Mouse (Mus musculus) right cerebral cortex, adult 2 months (tissue): ENCODE data around the gene Prl7a1.

ENCODE experiments used
- DNase-seq, 2 experiments: peaks; one replicate each; pipeline ENCODE4 v3.0.0; 2021 to 2022; ENCODE audit warnings: low spot score in 2 of 2

The Prl7a1 gene

DNA sequence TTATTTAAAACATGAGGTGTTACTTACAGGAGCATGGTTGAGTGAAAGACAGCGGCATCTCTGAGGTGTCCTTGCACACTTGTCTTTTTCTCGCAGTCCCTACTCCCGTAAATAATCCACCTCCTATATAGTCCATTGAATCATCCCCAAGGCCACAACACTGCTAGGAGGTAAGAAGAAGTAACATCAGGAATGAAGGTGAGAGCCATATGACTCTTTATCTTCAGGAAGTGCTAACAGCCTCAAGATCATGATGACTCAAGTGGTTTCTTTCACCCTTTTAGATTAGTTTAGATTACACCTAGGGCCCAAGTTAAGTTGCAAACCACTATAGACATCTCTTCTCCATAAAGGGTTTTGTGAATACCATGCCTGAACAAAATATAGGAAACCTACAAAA is at the start of gene Prl7a1:
TSS of gene Prl7a1 (minus strand) at position 101 of the 400 bp plus-strand sequence.
- no peak for DNase-seq

- DNase-seq, result no peak
Observed at GRCm38 (mm10) chr13:27667936-27668335, 25.6 kb upstream of the Prl7a1 start, which contains the start of gene Prl7a2. Gene Prl7a2, minus strand, starts transcription at chr13:27668036.

DNA sequence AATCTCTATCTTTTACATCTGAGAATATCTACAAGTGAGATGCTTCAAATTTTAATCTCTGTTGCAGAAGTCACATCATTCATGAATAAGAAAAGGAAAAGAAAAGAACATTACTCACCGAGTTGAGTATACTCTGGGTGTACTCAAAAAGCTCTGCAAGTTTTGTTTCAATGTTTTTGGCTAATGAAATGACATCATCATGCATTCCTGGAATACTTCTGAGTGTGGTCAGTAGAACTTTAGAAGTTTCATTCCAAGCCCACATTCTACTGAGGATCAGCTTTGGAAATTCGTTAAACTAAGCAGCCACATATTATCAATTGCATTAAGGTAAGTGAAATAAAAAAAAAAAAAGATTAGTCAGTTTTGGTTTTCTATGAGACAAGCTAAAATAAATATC is 18.5 kb upstream of the Prl7a1 start:
- no peak for DNase-seq

DNA sequence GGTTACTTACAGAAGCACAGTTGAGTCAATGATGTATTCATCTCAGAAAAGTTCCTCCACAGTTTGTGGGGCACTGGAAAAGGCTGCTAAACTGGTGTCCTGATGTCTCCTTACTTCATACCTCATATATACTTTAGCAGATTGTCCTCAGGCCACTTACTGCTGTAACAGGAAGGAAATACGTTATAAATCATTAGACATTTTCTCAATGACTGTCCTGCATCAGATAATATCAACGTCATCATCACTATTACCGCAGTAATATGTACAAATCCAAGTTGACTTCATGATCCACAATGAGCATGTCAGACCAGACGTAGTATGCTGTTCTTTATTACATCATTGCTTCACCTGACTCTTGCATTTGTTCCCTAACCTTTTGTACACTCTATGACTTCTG is 31.8 kb downstream of the Prl7a1 start, which contains the start of gene Prl7b1:
TSS of gene Prl7b1 (minus strand) at position 101 of the 400 bp plus-strand sequence.
- no peak for DNase-seq
